Mouse (Mus musculus): Measurements from ENCODE around the gene Sobp. TPM values are rescaled to one million over a fixed set of nuclear protein-coding genes. Genes with fewer than 3 reads are reported as not detected.

The Sobp gene
- polyA plus RNA-seq, 1 experiment from 2014 or later, result 4.5 TPM

Other genes with a start within 250 kb of the Sobp start
- 0.93 and 1.5 TPM in 2 replicates for gene 9030612E09Rik, start 174 bp upstream of the Sobp start, polyA plus RNA-seq (2014; fragmentation: Nextera tagmentation; extraction: Ambion mirVana)
- gene Pdss2, start 47.0 kb upstream of the Sobp start, polyA plus RNA-seq (2014; fragmentation: Nextera tagmentation; extraction: Ambion mirVana), result 8.6 and 9.5 TPM in 2 replicates

Measured in embryonic facial prominence, embryonic 14.5 days (tissue).